Mouse (Mus musculus): Measurements from ENCODE around the gene Gpc2.

The Gpc2 gene

DNA sequence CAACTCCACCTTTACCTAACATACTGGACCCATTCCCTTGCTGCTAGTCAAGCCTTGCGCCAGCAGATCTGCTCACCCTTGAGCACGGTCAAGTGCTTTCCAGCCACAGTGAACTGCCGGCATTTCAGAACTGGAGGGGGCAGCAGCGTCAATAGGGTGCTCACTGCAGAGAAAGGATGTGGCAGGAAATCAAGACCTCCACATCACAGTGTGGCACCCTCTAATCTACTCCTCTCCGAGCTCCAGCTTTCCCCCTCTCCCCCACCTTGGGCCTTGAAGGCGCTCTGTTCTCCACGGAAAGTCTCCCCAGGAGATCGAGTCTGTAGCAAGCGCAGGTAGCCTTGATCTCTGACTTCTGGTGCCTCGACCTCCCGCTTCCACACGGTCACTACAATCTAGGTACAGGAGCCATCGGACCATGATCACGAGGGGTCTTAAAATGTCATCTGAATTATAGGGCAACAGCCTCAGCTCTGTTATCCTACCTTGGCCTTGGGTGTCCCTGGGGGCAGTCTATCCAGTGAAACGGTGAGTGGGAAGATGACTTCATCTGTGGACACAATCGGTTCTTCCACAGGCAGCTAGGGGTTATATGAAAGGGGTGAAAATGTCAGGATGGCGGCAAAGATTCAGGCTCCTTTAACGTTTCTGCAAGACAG is 17.1 kb downstream of the Gpc2 start:
- in situ Hi-C loops (cut with MboI, MseI) = no loop called here

DNA sequence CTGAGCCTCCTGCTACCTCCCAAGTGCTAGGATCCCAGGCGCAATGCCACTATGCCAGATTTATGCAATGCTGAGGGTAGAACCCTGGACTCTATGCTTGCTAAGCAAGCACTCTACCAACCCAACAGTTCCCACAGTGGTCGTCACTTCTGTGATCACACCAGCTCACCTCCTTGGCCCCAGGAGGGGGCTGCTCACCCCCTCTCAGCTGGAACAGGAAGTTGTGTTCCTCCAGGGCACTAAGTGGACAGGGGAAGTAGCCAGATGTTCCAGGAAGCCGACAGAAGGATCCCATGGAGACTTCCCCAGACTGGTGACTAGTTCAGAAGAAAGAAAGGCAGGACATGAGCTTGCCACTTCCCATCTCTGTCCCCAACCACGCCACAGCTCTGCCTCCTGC is 17.8 kb downstream of the Gpc2 start:
- in situ Hi-C loops (cut with MboI, MseI) = no loop called here

DNA sequence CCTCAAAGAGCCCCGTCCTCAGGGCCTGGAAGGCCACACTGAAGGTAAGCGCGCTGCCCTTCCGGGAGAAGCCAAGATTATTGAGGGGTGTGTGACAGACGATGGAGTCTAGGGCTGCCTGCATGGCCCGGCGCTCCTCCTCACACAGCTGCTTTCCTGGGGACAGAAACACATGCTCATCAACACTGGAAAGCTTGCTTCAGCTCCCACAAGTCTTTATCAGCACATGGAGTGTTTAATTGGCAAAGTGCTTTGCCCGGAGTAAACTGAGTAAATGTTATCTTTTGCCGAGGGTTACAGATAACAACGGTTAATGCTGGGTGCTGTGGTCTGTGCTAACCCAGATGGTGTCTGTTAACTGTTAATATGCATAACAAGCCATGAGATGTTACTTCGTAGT is 19.0 kb downstream of the Gpc2 start:
- in situ Hi-C loops (cut with MboI, MseI) = no loop called here

DNA sequence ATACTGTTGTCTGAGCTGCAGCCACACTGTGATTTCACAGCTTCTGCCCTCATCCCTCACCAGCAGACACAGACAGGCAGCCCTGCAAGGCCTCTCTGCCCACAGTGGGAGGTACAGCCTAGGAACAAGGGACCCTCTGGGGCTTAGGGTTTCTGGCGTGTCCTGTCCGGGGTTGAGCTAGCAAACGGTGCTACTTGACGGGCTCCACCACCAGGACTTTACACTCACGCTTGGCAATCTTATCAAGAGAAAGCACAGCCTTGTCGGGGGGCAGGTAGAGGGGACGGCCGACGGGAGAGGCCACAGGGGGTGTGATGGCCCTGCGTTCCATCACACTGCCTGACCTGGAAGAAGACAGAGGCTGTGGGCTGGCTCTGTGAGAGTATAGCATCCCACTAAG is 19.8 kb downstream of the Gpc2 start:
- in situ Hi-C loops (cut with MboI, MseI) = no loop called here

DNA sequence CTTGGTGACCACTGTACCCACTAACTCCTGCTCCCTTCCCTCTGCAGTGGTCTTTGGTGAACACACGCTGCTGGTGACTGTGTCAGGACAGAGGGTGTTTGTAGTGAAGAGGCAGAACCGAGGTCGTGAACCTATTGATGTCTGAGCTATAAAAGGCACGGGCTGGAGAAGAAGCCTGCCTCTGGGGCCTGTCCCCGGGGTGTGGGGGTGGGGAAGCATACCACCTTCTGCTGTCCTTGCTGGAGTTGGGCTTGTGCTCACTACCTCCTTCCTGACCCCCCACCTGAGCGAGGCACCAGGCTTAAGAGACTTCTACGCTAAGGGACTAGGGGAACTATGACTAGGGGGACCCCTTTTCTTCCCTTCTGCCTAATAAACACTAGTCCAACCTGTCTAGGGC is 20.8 kb downstream of the Gpc2 start:
- in situ Hi-C loops (cut with MboI, MseI) = no loop called here

DNA sequence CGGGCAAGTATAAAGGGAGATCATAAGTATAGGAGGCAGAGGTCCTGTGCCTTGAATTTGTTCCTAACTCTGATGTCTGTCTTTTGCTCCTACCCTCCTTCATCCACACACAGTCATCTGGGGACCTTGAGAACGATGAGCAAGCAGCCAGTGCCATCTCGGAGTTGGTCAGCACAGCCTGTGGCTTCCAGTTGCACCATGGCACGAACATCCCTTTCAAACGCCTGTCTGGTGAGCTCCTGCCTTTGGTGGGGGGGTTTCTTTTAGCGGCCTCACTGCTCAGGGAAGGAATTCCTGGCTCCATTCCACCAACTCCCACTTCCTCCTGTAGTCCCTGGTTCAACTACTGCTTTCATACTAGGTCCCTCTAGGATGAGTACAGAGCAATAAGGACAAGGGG is 21.3 kb downstream of the Gpc2 start:
- in situ Hi-C loops (cut with MboI, MseI) = no loop called here

DNA sequence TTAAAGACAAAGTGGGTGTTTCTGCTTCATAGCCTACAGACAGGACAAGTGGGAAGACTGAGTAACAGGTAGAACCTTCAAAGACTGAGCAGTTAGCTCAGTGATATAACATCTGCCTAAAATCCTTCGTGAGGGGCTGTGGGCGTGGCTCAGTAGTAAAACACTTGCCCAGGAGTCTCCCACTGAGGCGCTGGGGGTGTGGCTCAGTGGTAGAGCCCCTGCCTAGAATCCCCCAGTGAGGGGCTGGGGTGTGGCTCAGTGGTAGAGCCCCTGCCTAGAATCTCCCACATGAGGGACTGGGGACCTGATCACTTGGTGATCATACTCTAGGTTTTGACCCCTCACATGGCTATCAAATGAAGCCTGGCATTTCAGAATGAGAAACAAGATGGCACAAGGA is 21.7 kb downstream of the Gpc2 start:
- in situ Hi-C loops (cut with MboI, MseI) = no loop called here

DNA sequence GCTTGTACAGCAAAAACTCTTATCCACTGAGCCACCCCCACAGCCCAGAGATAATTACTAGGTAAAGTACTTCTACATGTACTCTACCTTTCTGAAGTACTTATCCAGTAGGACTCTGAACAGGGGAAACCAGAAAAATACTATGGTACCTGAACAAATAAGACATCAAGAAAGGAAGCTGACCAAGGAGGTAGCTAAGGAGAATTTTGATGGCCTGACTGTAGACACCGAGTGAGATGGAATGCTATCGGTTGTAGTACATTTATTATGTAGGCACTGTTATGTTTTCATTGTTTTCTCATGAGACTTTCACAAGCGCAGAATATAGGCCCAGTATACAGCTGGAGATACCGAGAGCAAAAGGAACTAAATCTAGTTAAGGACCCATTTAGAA is 22.2 kb downstream of the Gpc2 start:
- in situ Hi-C loops (cut with MboI, MseI) = no loop called here

DNA sequence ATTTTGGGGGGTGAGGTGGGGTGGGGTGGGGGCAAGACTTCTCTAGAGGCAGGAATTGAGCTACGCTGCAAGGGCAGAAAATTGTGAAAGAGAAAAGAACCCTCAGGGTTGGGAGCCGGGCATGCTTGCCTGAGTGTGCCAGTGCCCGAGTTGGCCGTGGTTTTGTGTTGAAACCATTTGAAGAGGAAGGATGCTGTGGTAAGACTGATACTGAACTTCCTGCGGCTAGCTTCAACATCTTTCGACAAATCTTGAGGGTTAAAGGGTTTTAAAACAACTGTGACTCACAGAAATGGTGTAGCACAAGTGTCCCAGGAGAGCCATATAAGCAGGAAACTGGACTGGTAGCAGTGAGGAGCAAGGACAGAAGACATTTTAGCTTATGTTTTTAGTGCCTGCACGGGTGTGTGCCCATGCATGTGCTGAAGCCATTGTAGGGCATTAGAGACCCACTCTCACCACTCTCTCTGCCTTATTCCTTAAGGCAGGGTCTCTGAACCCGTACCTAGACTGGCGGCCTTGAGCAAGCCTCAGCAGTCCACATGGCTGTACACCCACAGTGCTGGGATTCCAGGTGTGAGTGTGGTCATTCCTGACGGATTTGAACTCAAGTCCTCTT is 22.7 kb downstream of the Gpc2 start:
- in situ Hi-C loops (cut with MboI, MseI) = no loop called here

DNA sequence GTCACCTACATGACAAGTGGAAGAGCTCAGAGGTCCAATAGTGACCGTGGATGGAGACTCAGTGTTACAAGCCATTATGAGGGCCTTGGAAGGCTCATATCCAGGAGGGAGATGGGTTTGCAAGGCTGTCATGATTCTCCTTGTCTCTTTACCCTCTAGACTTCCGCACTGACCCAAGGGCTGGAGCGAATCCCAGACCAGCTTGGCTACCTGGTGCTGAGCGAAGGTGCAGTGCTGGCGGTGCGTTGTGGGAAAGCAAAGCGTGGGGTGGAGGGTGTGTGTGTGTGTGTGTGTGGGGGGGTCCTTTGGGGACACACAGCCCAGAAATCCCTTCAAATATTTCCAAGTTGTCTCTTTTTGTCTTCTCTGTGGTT is 23.7 kb downstream of the Gpc2 start:
- in situ Hi-C loops (cut with MboI, MseI) = no loop called here

DNA sequence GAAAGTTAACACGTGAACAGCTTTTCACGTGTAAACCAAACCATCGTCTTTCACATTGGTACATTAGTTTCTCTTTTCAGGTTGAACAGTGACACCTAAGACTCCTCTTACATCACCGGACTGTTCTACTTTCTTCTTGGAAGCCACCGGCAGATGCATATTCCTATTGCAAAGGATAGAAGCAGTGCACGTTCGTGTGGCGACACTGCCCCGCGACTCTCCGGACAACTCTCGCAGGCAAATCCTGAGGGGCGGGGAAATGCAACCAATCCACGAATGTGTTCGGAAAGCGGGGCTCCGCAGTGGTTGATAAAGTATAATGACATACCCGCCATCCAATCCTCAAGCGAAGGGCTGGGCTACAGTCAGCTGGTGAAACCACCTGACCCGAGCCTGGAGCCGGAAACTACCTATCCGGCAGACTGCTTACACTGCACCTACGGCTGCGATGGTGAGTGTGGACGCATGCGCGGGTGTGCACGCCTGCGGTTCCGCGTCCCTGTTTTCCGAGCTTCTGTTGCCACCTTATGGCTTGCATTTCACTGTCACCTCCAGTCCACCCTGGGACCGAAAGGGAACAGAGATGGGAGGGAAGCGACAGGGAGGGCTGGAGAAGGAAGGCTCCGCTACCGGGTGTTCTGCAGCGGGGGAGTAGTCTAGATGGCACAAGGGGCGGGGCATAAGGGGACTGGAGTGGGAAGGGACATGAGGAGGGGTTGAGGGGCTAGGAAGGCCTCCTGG is 24.3 kb downstream of the Gpc2 start, which contains the start of gene Lamtor4:
Lamtor4 (plus strand) TSS at position 130 of the 741 bp plus-strand sequence.
- in situ Hi-C loops (cut with MboI, MseI) = no loop called here

DNA sequence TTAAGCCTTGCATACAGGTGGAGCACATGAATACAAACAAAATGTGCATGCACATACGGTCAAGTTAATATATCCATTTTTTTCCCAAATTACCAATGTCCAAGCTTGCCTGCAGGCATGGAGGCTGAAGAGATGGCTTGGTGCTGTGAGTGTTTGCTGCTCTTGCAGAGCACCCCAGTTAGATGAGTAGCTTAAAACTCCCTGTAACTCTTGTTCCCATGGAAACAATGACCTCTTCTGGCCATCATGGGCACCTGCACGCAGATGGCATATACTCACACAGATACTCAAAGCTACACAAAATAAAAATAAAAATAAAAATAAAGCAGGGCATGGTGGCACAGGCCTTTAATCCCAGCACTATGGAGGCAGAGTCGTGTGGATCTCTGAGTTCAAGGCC is 26.7 kb downstream of the Gpc2 start:
- in situ Hi-C loops (cut with MboI, MseI) = no loop called here

DNA sequence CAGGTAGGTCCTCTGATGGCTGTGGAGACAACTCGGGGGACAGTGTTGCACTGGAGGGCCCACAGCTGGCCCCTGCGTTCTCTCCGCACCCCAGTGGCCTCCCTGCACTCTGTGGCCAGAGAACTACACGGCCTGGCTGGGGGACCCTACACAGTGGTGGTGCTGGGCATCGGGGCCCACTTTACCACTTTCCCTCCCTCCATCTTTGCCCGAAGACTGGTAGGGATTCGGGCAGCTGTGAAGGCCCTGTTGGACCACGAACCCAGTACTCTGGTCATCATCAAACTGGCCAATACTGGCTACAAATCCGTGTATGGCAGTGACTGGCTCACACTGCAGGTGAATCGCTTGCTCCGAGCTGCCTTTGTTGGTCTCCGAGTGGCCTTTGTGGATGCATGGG is 28.7 kb downstream of the Gpc2 start:
- in situ Hi-C loops (cut with MboI, MseI) = no loop called here

DNA sequence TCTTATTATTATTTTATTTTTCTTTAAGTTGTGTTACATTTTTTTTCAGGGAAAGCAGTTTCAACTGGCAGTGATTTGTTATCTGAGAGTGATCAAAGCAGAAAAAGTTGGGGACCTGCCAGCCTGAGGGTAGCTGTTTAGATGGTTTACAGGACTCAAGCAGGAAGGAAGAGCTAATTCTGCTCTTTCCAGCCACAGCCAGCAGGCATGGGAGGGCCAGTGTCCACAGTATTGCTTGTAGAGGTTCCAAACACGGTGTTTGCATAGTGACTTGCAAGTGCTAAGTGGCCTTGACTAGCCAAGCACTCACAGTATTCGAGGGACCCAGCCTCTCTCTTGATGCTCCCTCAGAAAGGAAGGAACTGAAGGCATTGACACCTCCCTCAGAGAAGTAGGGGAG is 38.3 kb downstream of the Gpc2 start:
- in situ Hi-C loops (cut with MboI, MseI) = no loop called here

DNA sequence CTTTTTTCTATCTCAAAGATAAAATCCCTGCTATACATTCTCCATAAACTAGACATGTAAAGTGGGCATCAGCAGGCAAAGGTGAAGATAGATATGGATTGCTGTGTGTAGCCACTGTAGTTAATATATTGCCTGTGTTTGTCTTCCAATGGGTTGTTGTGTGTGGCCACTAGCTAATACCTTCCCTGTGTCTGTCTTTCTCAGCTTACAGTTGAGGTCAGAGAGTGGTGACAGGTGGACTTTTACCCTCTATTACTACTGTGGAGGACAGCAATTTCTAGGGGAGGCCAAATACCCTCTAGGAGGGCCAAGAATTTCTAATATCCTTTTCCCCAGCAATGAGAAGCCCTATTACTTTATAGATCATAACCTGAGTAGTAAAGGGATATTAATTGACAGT is 45.6 kb downstream of the Gpc2 start:
- in situ Hi-C loops (cut with MboI, MseI) = no loop called here

DNA sequence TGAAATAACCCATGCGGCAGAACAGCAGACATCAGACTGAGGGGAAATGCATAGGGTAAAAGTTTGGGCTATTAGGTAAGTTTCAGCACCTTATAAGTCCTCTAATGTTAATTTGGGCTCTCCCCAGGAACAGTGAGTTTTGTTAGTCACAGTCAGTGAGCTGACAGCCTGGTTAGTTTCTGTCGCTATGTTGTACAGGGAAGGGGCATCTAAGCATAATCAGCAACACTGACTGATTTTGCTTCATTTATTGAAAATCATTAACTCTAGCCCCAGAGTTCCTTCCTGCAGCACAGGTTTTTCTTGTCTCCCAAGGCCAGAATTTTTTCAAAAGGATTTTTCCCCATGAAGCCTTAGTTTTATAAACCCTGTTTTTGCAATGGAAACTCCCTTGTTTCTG is 46.0 kb downstream of the Gpc2 start:
- in situ Hi-C loops (cut with MboI, MseI) = no loop called here

DNA sequence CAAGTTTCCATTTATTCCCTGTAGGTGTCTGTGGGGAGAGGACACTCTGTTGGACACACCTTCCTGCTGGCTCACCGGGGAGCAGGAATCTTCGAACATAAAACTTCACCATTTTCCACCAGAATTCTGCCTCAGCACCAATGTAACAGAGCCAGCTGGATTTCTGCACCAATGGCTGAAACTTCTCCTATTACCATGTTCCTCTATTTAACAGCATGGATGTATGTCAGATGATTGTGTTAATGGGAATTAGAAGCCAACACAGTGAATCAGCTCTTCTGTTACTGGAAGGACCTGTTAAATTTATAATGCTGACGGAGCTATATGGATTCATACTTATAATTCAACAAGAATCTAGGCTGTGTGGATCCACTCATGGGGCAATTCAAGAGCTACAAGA is 50.3 kb downstream of the Gpc2 start:
- in situ Hi-C loops (cut with MboI, MseI) = no loop called here

DNA sequence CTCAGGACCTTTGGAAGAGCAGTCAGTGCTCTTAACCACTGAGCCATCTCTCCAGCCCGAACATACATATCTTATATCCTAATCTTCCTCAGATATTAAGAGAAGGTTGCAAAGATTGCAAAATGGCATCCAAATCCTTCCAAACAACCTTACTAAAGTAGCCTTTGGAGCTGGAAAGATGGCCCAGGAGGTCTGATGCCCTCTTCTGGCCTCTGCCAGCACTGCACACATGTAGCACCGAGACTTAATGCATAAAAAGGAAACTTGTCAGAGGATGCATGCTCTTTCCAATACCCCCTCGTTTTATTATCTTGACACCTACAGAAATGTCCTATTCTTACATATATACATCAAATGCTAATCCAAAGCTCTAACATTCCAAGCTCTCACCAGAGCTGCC is 51.8 kb downstream of the Gpc2 start:
- in situ Hi-C loops (cut with MboI, MseI) = no loop called here

DNA sequence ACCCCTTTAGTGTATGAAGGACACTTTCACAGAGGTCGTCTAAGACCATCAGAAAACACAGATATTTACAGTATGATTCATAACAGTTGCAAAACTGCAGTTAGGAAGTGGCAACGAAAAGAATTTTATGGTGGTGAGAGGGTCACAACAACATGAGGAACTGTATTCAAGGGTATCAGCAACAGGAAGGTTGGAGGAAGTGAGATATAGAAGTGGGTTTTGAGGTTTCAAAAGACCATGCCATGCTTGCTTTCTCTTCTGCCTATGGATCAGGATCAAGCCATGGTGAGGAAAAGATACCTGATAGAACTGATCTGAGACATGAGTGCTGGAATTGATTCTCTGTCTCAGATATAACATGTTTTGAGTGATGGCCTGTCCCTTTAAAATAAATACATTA is 52.4 kb downstream of the Gpc2 start:
- in situ Hi-C loops (cut with MboI, MseI) = no loop called here

DNA sequence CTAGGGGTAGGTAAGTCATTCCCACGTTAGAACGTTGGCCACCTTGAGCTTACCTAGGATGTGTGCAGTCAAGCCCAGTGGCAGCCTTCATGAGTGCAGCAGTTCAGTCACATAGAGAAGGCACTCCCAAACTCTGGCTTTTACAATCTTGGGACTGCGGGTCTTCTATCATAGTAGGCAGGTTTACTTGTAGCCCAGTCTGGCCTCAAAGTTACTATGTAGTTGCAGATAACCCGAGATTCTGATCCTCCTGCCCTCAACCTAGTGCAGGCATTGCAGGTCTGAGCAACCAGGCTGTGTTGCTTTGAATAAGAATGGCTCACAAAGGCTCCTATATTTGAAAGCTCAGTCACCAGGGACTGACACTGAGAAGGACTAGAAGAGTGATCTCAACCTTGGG is 53.3 kb downstream of the Gpc2 start:
- in situ Hi-C loops (cut with MboI, MseI) = no loop called here

DNA sequence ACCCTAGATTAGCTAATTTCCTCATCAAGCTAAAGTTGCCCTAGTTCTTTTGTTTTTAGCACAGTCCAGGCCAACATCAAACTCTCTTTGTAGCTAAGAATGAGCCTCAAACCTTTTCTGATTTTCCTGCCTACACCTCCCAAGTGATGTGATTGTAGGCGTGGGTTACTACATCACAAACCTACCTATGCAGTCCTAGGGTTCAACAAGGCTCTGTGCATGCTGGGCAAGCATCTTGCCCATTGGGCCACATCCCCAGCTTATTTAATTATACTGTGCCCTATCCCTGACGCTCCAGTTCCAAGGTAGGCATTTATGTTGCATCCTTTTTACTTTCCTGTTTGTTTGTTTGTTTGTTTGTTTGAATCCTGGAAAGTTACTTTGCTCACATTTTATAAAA is 54.1 kb downstream of the Gpc2 start, which contains the start of gene Nxpe5:
Nxpe5 (plus strand) TSS at position 199 of the 400 bp plus-strand sequence.
- in situ Hi-C loops (cut with MboI, MseI) = no loop called here

All from T-helper 1 cell (primary cell).